Mouse (Mus musculus): ENCODE results near the gene Caprin1. TPM values are rescaled to one million over a fixed set of nuclear protein-coding genes. Genes with fewer than 3 reads are reported as not detected.

The Caprin1 gene
- polyA plus RNA-seq, 1 experiment, result 5.9 TPM

GRCm38 (mm10) chr2:103808466-103808865 lies 11.0 kb upstream of the Caprin1 start:
- no peak overlapping the region for H3K4me3 ChIP-seq (replicated peaks)
- TF ChIP-seq TAL1 (IDR thresholded peaks at IDR 0.05; ENCODE audit: low read length), result no peak
- TF ChIP-seq GATA1 (IDR thresholded peaks at IDR 0.05; ENCODE audit: low read length), result no peak
- H3K36me3 ChIP-seq (ENCODE audit: control insufficient read depth), result no peaks in the 10 kb centered on the region
- H3K27me3 ChIP-seq (ENCODE audit: control insufficient read depth), result 0 out of 2 replicates have a peak, but pooled peaks cover 2% of the 10 kb centered on the region
- H3K9me3 ChIP-seq (ENCODE audit: control insufficient read depth, low read length), result no peaks in the 10 kb centered on the region
- H3K4me1 ChIP-seq (ENCODE audit: control insufficient read depth), result no peaks in the 10 kb centered on the region

GRCm38 (mm10) chr2:103803770-103804530 lies 6.5 kb upstream of the Caprin1 start:
- H3K4me3 ChIP-seq (replicated peaks), result no peak overlapping the region
- no peaks in the 10 kb centered on the region for H3K36me3 ChIP-seq (ENCODE audit: control insufficient read depth)
- 0 out of 2 replicates have a peak, but pooled peaks cover 2% of the 10 kb centered on the region for H3K27me3 ChIP-seq (ENCODE audit: control insufficient read depth)
- H3K4me1 ChIP-seq (ENCODE audit: control insufficient read depth), result no peaks in the 10 kb centered on the region
- H3K9me3 ChIP-seq (ENCODE audit: control insufficient read depth, low read length), result no peaks in the 10 kb centered on the region
- no peak for TF ChIP-seq GATA1 (IDR thresholded peaks at IDR 0.05; ENCODE audit: low read length)
- no peak for TF ChIP-seq TAL1 (IDR thresholded peaks at IDR 0.05; ENCODE audit: low read length)

GRCm38 (mm10) chr2:103802422-103802821 lies 5.0 kb upstream of the Caprin1 start:
- TF ChIP-seq GATA1 (IDR thresholded peaks at IDR 0.05; ENCODE audit: low read length), result no peak
- TF ChIP-seq TAL1 (IDR thresholded peaks at IDR 0.05; ENCODE audit: low read length), result no peak
- Histone ChIP-seq H3K4me1 (ENCODE audit: control insufficient read depth) (peaks cover 13% of the 10 kb centered on the region), H3K4me3 (replicated peaks) (no peak overlapping the region), H3K27me3 (ENCODE audit: control insufficient read depth) (0 out of 2 replicates have a peak, but pooled peaks cover 2% of the 10 kb centered on the region), H3K36me3 (ENCODE audit: control insufficient read depth) (no peaks in the 10 kb centered on the region), H3K9me3 (ENCODE audit: control insufficient read depth, low read length) (no peaks in the 10 kb centered on the region)

GRCm38 (mm10) chr2:103796861-103797466 lies 485 bp downstream of the Caprin1 start:
- TF ChIP-seq TAL1 (IDR thresholded peaks at IDR 0.05; ENCODE audit: low read length), result no peak

GRCm38 (mm10) chr2:103796211-103796860 lies 1.1 kb downstream of the Caprin1 start:
- TF ChIP-seq TAL1 (IDR thresholded peaks at IDR 0.05; ENCODE audit: low read length), result no peak
- TF ChIP-seq GATA1 (IDR thresholded peaks at IDR 0.05; ENCODE audit: low read length), result no peak

More at GRCm38 (mm10) chr2:103796861-103797466, 485 bp downstream of the Caprin1 start:
- Histone ChIP-seq H3K9me3 (ENCODE audit: control insufficient read depth, low read length) (no peaks in the 10 kb centered on the region), H3K36me3 (ENCODE audit: control insufficient read depth) (peaks cover 41% of the 10 kb centered on the region), H3K4me1 (ENCODE audit: control insufficient read depth) (peaks cover 30% of the 10 kb centered on the region), H3K4me3 (replicated peaks) (peak overlapping the region; percentile 99), H3K27me3 (ENCODE audit: control insufficient read depth) (no peaks in the 10 kb centered on the region)

GRCm38 (mm10) chr2:103795843-103796210 lies 1.6 kb downstream of the Caprin1 start:
- Histone ChIP-seq H3K27me3 (ENCODE audit: control insufficient read depth) (no peaks in the 10 kb centered on the region), H3K9me3 (ENCODE audit: control insufficient read depth, low read length) (no peaks in the 10 kb centered on the region), H3K4me1 (ENCODE audit: control insufficient read depth) (peaks cover 35% of the 10 kb centered on the region), H3K36me3 (ENCODE audit: control insufficient read depth) (peaks cover 52% of the 10 kb centered on the region), H3K4me3 (replicated peaks) (peak overlapping the region; percentile 99)
- TF ChIP-seq TAL1 (IDR thresholded peaks at IDR 0.05; ENCODE audit: low read length) (no peak), GATA1 (IDR thresholded peaks at IDR 0.05; ENCODE audit: low read length) (no peak)

More at GRCm38 (mm10) chr2:103796211-103796860, 1.1 kb downstream of the Caprin1 start:
- Histone ChIP-seq H3K9me3 (ENCODE audit: control insufficient read depth, low read length) (no peaks in the 10 kb centered on the region), H3K4me1 (ENCODE audit: control insufficient read depth) (peaks cover 33% of the 10 kb centered on the region), H3K4me3 (replicated peaks) (peak overlapping the region; percentile 99), H3K36me3 (ENCODE audit: control insufficient read depth) (peaks cover 47% of the 10 kb centered on the region), H3K27me3 (ENCODE audit: control insufficient read depth) (no peaks in the 10 kb centered on the region)

GRCm38 (mm10) chr2:103792009-103792408 lies 5.4 kb downstream of the Caprin1 start:
- Histone ChIP-seq H3K27me3 (ENCODE audit: control insufficient read depth) (no peaks in the 10 kb centered on the region), H3K9me3 (ENCODE audit: control insufficient read depth, low read length) (no peaks in the 10 kb centered on the region), H3K36me3 (ENCODE audit: control insufficient read depth) (peaks cover 90% of the 10 kb centered on the region), H3K4me3 (replicated peaks) (no peak overlapping the region), H3K4me1 (ENCODE audit: control insufficient read depth) (peaks cover 27% of the 10 kb centered on the region)
- TF ChIP-seq TAL1 (IDR thresholded peaks at IDR 0.05; ENCODE audit: low read length), result no peak
- TF ChIP-seq GATA1 (IDR thresholded peaks at IDR 0.05; ENCODE audit: low read length), result no peak

GRCm38 (mm10) chr2:103785735-103786134 lies 11.7 kb downstream of the Caprin1 start:
- Histone ChIP-seq H3K27me3 (ENCODE audit: control insufficient read depth) (no peaks in the 10 kb centered on the region), H3K4me3 (replicated peaks) (no peak overlapping the region), H3K36me3 (ENCODE audit: control insufficient read depth) (peaks cover 95% of the 10 kb centered on the region), H3K9me3 (ENCODE audit: control insufficient read depth, low read length) (no peaks in the 10 kb centered on the region), H3K4me1 (ENCODE audit: control insufficient read depth) (peaks cover 4% of the 10 kb centered on the region)
- TF ChIP-seq TAL1 (IDR thresholded peaks at IDR 0.05; ENCODE audit: low read length) (no peak), GATA1 (IDR thresholded peaks at IDR 0.05; ENCODE audit: low read length) (no peak)

GRCm38 (mm10) chr2:103784621-103785020 lies 12.8 kb downstream of the Caprin1 start:
- Histone ChIP-seq H3K4me1 (ENCODE audit: control insufficient read depth) (peaks cover under 1% of the 10 kb centered on the region), H3K4me3 (replicated peaks) (no peak overlapping the region), H3K9me3 (ENCODE audit: control insufficient read depth, low read length) (no peaks in the 10 kb centered on the region), H3K27me3 (ENCODE audit: control insufficient read depth) (no peaks in the 10 kb centered on the region), H3K36me3 (ENCODE audit: control insufficient read depth) (peaks cover 95% of the 10 kb centered on the region)
- TF ChIP-seq GATA1 (IDR thresholded peaks at IDR 0.05; ENCODE audit: low read length) (no peak), TAL1 (IDR thresholded peaks at IDR 0.05; ENCODE audit: low read length) (no peak)
